Mouse (Mus musculus) frontal cortex, postnatal 14 days (tissue): ENCODE measurements around the gene Sez6l.

Source experiments
- DNase-seq, 2 experiments: peaks; one replicate each; pipeline ENCODE4 v3.0.0; 2022; ENCODE audit warnings: low spot score in 2 of 2

Sez6l gene

GRCm38 (mm10) chr5:112498921-112499917 lies 77.8 kb downstream of the Sez6l start:
- DNase-seq: no peak

DNA sequence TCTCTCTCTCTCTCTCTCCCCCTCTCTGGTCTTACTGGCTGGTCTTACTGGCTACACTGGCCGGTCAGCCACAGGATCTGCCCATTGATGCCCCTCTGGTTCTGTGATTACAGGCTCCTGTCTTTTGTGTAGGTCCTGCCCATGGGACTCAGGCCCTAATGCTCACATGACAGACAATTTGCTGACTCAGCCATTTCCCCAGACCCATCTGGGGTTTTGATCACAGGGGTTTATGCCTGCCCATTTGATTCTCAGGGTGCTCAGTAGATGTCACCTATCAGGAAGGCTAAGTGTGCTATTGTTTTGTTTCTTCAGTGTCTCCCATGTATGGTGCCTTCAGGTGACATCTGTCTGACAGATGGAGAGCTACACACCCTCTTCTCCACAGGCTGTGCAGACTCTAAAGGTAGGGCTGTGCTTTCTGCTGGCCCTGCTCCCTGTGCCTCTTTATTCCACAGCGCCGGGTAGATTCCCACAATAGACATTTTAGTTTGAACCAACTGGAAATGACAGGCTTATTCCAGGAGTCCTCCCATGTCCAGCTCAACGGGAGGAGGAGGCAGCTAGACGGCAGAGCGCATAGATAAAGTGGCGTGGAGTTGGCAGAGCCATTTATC lies 80.1 kb downstream of the Sez6l start:
- DNase-seq: no peak

DNA sequence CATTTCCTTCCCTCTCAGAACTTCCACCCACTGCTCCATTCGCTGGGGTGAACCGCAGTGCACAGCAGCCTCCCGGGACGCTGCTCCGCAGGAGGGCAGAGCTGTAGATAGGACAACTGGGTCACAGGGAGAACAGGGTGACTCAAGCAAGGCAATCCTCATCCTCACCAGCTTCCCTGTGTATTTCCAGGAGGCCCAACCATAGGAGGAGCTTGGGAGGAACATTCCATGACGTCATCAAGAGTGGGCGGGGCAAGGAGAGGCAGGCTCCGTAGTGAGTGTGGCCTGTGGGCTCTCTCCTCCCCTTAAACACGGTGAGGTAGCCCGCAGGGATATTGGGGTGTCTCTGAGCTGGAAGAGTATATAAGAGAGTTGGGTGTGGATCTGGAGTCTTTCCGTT lies 83.5 kb downstream of the Sez6l start:
- DNase-seq: peak in 1 of 2 experiments; percentile 44

DNA sequence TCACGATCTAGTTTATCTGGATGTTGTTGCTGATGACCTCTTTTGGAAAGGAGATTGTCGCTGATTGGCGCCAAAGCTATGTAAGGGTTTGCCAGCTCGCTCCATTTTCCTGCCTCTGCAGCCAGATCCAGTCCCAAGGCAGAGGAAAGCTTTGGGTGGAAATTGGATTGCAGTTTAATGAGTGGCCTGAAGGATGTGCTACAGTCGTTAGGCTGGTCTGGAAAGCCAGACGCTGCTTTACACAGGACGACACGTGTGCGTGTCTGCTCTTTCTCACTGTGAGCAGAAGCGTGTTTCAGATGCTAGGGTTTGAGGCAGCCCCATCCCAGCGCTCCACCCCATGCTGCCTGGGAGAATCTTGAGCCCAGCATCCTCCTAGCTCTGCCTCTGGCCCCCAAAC lies 85.5 kb downstream of the Sez6l start:
- DNase-seq: no peak

- DNase-seq: no peak
Observed at GRCm38 (mm10) chr5:112488101-112488776, 88.7 kb downstream of the Sez6l start.

DNA sequence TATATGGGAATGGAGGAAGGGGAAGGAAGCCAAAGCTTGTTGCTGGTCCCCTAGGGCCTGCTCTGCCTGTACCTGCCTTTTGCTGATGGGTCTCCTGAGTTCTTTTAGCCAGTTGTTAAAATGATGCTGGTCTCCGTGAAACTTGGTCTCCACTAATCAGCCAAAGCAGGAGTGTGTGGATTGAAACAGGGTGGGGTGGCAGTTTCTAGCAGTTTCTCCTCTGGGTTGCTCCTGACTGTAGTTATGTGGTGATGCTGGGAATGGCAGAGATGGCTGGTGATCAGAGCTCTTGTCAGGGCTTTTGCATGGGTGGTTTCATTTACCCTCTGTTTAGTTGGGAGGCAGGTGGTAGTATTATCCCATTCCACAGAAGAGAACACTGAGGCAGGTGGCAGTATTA lies 89.5 kb downstream of the Sez6l start:
- DNase-seq: no peak

DNA sequence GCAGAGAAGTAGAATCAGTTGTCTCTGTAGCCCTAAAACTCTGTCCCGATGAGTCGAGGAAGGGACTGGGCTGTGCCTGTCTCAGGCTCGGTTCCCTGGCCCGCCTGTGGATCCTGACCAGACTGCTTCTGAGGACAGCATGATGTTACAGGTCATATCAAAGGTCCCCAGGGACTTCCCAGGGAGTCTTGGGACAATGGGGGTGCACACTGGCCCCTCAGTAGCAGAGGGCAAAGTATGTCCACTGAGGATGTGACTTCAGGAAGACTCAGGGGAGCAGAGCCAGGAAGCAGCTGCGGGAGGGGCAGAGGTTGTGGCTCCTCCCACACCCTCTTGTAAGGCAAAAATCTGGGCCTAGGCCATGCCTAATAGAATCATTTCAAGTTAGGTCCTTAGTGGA lies 90.6 kb downstream of the Sez6l start:
- DNase-seq: no peak

- no peak for DNase-seq
Observed at GRCm38 (mm10) chr5:112484924-112485715, 91.9 kb downstream of the Sez6l start.

- DNase-seq: no peak
Observed at GRCm38 (mm10) chr5:112483030-112483429, 94.0 kb downstream of the Sez6l start.

DNA sequence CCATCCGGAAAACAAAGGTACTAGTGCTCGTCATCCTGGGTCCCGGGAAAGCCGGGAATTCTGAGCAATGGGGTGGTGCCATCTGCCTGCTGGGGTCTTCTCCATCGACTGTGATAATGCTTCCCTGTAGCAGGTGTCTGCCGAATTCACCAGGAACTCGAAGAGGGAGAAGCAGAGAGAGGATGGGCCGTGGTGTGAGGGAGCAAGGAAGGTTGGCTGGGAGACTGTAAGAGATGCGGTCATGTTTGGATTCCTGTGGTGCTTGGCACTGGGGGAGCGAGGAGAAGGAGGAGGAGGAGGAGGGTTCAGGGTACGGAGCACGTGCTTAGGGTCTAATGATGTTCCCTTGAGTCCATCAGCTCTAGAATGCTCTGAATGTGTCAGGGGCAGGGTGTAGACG lies 94.4 kb downstream of the Sez6l start:
- no peak for DNase-seq

- DNase-seq: no peak
Observed at GRCm38 (mm10) chr5:112481946-112482410, 95.0 kb downstream of the Sez6l start.

DNA sequence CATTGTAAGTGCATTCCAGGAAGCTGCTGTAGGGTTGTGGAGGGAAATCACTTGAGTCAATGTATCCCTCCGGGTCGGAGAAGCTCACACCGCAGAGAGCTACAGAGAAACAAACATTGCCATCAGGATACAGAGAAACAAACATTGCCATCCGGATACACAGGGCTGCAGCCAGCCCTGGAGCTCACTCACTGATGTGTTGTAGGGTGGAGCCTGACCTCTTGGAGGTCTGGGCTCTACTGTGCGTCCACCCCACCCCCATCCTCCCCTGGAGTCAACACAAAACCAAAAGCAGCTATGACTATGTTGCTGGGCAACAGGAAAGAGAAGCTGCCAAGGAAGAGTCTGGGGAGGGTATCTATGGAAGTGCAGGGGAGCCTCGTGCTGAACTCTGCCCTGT lies 103.5 kb downstream of the Sez6l start:
- no peak for DNase-seq

DNA sequence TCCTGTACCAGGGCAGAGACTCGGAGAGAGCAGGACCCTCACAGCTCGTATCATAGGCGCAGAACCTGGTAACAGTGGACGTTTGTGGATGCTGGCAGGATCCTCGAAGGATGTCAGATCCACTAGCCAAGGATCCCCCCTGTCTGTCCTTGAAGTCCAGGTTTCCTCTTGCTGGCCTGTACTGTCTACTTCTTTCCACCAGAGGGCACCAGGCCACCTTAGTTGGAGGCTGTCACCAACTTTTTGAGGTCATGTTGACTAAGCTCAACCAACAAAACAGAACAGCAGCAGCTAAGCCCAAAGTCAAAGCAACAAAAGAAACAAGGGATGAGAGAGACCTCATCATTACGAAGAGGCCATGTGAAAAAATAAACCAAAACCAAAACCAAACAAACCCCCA lies 106.8 kb downstream of the Sez6l start:
- DNase-seq: peak in 1 of 2 experiments; percentile 44

DNA sequence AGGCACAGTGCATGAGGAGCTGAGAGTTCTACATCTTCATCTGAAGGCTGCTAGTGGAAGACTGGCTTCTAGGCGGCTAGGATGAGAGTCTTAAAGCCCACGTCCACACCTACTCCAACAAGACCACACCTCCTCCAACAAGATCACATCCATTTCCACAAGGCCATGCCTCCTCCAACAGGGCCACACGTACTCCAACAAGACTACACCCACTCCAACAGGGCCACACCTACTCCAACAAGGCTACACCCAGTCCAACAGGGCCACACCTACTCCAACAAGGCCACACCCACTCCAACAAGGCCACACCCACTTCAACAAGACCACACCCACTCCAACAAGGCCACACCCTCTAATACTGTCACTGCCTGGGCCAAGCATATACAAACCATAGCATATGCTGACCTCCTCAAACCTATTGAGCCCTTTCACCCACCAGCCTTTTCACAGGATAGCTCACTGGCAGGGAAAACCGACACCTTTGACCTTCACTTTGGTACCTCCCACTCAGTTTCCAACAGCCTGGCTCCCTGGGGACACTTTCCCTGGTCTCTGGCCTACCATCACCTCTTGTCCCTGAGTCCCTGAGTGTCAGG lies 107.9 kb downstream of the Sez6l start:
- no peak for DNase-seq

- no peak for DNase-seq
Observed at GRCm38 (mm10) chr5:112466331-112466730, 110.7 kb downstream of the Sez6l start.

- no peak for DNase-seq
Observed at GRCm38 (mm10) chr5:112459903-112460302, 117.1 kb downstream of the Sez6l start.

- no peak for DNase-seq
Observed at GRCm38 (mm10) chr5:112454966-112455555, 121.9 kb downstream of the Sez6l start.

DNA sequence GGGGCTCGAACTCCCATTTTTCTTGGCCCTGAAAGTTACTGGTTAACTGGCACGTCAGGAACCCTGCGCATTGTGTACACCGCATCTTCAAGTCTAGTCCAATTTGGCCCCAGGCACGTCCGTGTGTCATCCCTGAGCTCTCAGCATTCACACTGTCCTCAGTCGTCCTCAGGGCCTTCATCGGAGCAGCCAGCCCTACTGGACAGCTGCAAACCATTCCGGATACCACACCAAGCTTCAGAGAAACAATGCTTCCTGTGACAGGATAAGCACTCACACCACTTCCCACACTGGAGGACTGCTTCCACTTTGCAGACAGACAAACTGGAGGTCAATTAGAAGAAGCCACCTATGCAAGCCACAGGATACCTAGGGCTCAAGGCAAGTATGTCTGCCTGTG lies 123.9 kb downstream of the Sez6l start:
- no peak for DNase-seq

GRCm38 (mm10) chr5:112448747-112449440 lies 128.1 kb downstream of the Sez6l start, which contains the start of gene Gm6588:
Gm6588 (plus strand) TSS chr5:112449426.
- DNase-seq: no peak

- DNase-seq: no peak
Observed at GRCm38 (mm10) chr5:112438535-112438934, 138.4 kb downstream of the Sez6l start.
